Mouse (Mus musculus) limb, embryonic 14.5 days (tissue): ENCODE results near the gene Erf. TPM values are rescaled to one million over a fixed set of nuclear protein-coding genes. Genes with fewer than 3 reads are reported as not detected.

Source experiments
- ATAC-seq: fragments of 200-750 bp; cut with Nextera tagmentation; 2 replicates; pipeline ENCODE4 v1.8.0; 2017; ENCODE audit warnings: low read depth, moderate number of reproducible peaks, moderate TSS enrichment; ENCODE audit not compliant: low FRiP score
- DNase-seq: peaks from one replicate; pipeline ENCODE4 v3.0.0-alpha.2; 2015; ENCODE audit warnings: low spot score
- H3K27ac ChIP-seq: fragments of 300-500 bp; sonication (generic); replicated peaks from 2 replicates; pipeline ENCODE4 v1.5.1; 2014; ENCODE audit warnings: low read depth, mild to moderate bottlenecking, low read length, moderate library complexity, mixed read lengths
- H3K27me3 ChIP-seq: fragments of 300-500 bp; sonication (generic); 2 replicates; pipeline ENCODE4 v1.6.1; 2014; ENCODE audit warnings: low read length, mixed read lengths; ENCODE audit not compliant: control insufficient read depth, insufficient read depth
- H3K36me3 ChIP-seq: fragments of 300-500 bp; sonication (generic); 2 replicates; pipeline ENCODE4 v1.6.1; 2014; ENCODE audit warnings: mild to moderate bottlenecking, low read length, moderate library complexity, mixed read lengths; ENCODE audit not compliant: control insufficient read depth, insufficient read depth
- H3K4me1 ChIP-seq: fragments of 300-500 bp; sonication (generic); 2 replicates; pipeline ENCODE4 v1.6.1; 2014; ENCODE audit warnings: antibody characterized with exemption, low read length, mixed read lengths; ENCODE audit not compliant: control insufficient read depth, insufficient read depth
- H3K4me2 ChIP-seq: fragments of 300-500 bp; sonication (generic); replicated peaks from 2 replicates; pipeline ENCODE4 v1.6.1; 2014; ENCODE audit warnings: low read depth, mild to moderate bottlenecking, low read length, moderate library complexity; ENCODE audit not compliant: severe bottlenecking
- H3K4me3 ChIP-seq: fragments of 300-500 bp; sonication (generic); replicated peaks from 2 replicates; pipeline ENCODE4 v1.5.1; 2014; ENCODE audit warnings: low read length
- H3K9ac ChIP-seq: fragments of 300-500 bp; sonication (generic); 2 replicates; pipeline ENCODE4 v1.6.1; 2014; ENCODE audit warnings: mild to moderate bottlenecking, low read depth, low read length, moderate library complexity; ENCODE audit not compliant: severe bottlenecking
- H3K9me3 ChIP-seq: fragments of 300-500 bp; sonication (generic); 2 replicates; pipeline ENCODE4 v1.6.1; 2016; ENCODE audit warnings: low read length; ENCODE audit not compliant: control insufficient read depth
- POLR2A ChIP-seq: fragments of 200-500 bp; IDR thresholded peaks from 2 replicates; pipeline ENCODE4 v1.8.0; 2012; ENCODE audit warnings: inconsistent platforms, mild to moderate bottlenecking, moderate library complexity, borderline replicate concordance; ENCODE audit not compliant: insufficient read depth, insufficient read length; ENCODE audit errors: extremely low read depth
- WGBS: fragments of 180-500 bp; shearing (Covaris S2); extraction: QIAGEN DNeasy Blood & Tissue Kit; methylation state at CpG from one replicate; pipeline ENCODE4 v1.1.7; 2014; 5-methylcytosine and 5-hydroxymethylcytosine counted together
- polyA plus RNA-seq, 2 experiments: library from polyadenylated mRNA; depleted of rRNA in 1 of 2; stranded (reverse) in 1 of 2; unstranded in 1 of 2; fragments of >200 nt; fragmentation: Nextera tagmentation in 1 of 2; extraction: Ambion mirVana in 1 of 2; gene quantifications; 2 replicates each; pipeline versions ENCODE4 v1.2.1 to v1.2.3; 2012 to 2014

The Erf gene
- polyA plus RNA-seq, 2 experiments: 33.2 to 99.2 TPM

DNA sequence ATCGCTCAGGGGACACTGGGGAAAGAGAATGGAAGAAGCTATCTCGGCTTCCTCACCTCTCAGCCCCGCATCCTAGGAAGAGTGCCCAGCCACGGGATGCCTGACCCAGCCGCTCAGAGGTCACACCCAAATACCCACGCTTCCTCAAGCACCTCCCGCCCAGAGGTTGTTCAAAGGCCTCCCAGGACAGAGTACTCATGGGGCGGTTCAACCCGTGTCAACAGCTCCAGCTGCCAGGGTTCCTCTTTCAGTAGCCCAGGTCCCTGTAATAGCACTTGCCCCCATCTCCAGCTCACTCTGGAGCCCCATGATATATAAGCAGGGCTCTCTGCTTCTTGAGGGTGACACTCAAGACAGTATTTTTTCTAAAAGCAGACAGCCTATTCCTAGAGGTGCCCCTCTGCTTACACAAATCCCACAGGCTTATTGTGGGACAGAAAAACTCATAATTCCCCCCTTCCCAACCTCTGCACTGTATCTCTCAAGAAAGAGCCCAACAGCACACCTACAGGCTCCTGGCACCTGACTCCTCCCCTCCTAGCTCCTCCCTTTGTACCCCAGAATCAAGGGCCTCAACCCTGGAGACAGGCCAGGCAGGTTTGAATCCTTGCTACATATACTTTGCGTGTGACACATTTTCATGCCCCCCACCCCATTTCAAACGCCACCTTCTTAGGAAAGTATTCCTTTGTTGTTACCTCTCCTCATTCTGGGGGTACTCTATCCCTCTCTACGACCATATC, 32.7 kb downstream of the Erf start:
- TF ChIP-seq POLR2A: no peak
- H3K9ac ChIP-seq: 0 out of 2 replicates have a peak overlapping the region, but pooled peaks have one; percentile 70
- no peaks in the 10 kb centered on the region for H3K27me3 ChIP-seq
- H3K27ac ChIP-seq: no peak overlapping the region
- 62% methylated on average over 12 of the region's 12 CpGs for WGBS
- ATAC-seq: no peak
- no peak for DNase-seq
- H3K4me2 ChIP-seq: no peak overlapping the region
- peaks cover 23% of the 10 kb centered on the region for H3K4me1 ChIP-seq
- H3K36me3 ChIP-seq: peaks cover 9% of the 10 kb centered on the region
- no peak overlapping the region for H3K4me3 ChIP-seq
- H3K9me3 ChIP-seq: no peaks in the 10 kb centered on the region

- DNase-seq (no peak), ATAC-seq (no peak)
- Histone ChIP-seq H3K4me2 (no peak overlapping the region), H3K4me1 (peaks cover 4% of the 10 kb centered on the region; the same call in 1 of the 2 replicates), H3K4me3 (no peak overlapping the region), H3K9me3 (no peaks in the 10 kb centered on the region), H3K27ac (no peak overlapping the region), H3K9ac (no peak overlapping the region), H3K36me3 (peaks cover 27% of the 10 kb centered on the region), H3K27me3 (no peaks in the 10 kb centered on the region)
- TF ChIP-seq POLR2A: no peak
- WGBS: 91% methylated on average over 2 of the region's 2 CpGs
Measured at GRCm38 (mm10) chr7:25214172-25214571, 36.4 kb downstream of the Erf start.

- no peak for TF ChIP-seq POLR2A
- no peaks in the 10 kb centered on the region for H3K4me1 ChIP-seq
- no peak overlapping the region for H3K4me3 ChIP-seq
- peaks cover 37% of the 10 kb centered on the region for H3K36me3 ChIP-seq
- H3K9ac ChIP-seq: no peak overlapping the region
- 82% methylated on average over 3 of the region's 3 CpGs for WGBS
- no peaks in the 10 kb centered on the region for H3K27me3 ChIP-seq
- no peak overlapping the region for H3K4me2 ChIP-seq
- no peaks in the 10 kb centered on the region for H3K9me3 ChIP-seq
- no peak for ATAC-seq
- no peak for DNase-seq
- H3K27ac ChIP-seq: no peak overlapping the region
Measured at GRCm38 (mm10) chr7:25213099-25213498, 37.5 kb downstream of the Erf start.

- 83% methylated on average over 4 of the region's 4 CpGs for WGBS
- Histone ChIP-seq H3K36me3 (peaks cover 44% of the 10 kb centered on the region), H3K27me3 (no peaks in the 10 kb centered on the region), H3K9me3 (no peaks in the 10 kb centered on the region), H3K4me2 (no peak overlapping the region), H3K9ac (no peak overlapping the region), H3K4me3 (no peak overlapping the region), H3K27ac (no peak overlapping the region), H3K4me1 (no peaks in the 10 kb centered on the region)
- DNase-seq (no peak), ATAC-seq (no peak)
- no peak for TF ChIP-seq POLR2A
Measured at GRCm38 (mm10) chr7:25210482-25210881, 40.1 kb downstream of the Erf start.

GRCm38 (mm10) chr7:25209161-25209622, 41.4 kb downstream of the Erf start:
- WGBS: 63% methylated on average over 3 of the region's 3 CpGs
- TF ChIP-seq POLR2A: no peak
- Histone ChIP-seq H3K4me1 (no peaks in the 10 kb centered on the region), H3K9ac (no peak overlapping the region), H3K4me2 (no peak overlapping the region), H3K36me3 (peaks cover 39% of the 10 kb centered on the region), H3K27ac (no peak overlapping the region), H3K4me3 (no peak overlapping the region), H3K9me3 (no peaks in the 10 kb centered on the region), H3K27me3 (no peaks in the 10 kb centered on the region)
- DNase-seq: no peak
- no peak for ATAC-seq
